In the genomic region with DNA sequence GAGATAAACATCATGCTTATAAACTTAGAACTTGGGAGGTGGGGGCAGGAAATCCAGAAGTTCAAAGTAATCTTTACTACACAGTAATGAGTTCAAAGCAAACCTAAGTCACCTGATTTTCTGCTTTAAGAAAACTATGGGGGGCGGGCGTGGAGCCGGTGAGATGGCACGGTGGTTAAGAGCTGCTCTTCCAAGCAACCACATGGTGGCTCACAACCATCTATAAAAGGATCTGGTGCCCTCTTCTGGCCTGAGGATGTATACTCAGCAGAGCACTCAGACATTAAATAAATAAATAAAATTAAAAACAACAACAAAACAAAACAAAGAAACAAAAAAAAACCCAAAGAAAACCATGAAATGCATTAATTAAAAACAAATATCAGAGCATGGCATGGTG, we compare ENCODE assay signal across 9 mouse cellular contexts. TPM values are rescaled to one million over a fixed set of nuclear protein-coding genes. Genes with fewer than 3 reads are reported as not detected.
DNase-seq lines count a peak whose midpoint lies in the region; ATAC-seq and TF ChIP-seq lines count a peak whose summit lies in the region.
"Had no signal": no experiment of that assay in that cellular context is flagged by ENCODE, and none has a peak within 500 bp of the region (broad histone marks: within the 10 kb centered on the region; RNA-seq: fewer than 3 reads in every experiment).

No protein-coding gene starts in this region.

- ATAC-seq in forebrain, embryonic 14.5 days: no peak
- no peak for ATAC-seq in lung, embryonic 14.5 days (ENCODE audit: insufficient read depth)
- ATAC-seq in hematopoietic stem cell, adult 5-6 weeks (replicated peaks in 1 of 2; ENCODE audit: insufficient read depth in 1 of 2, low FRiP score in 2 of 2, low TSS enrichment in 1 of 2, low read depth in 1 of 2, poor library complexity in 2 of 2, severe bottlenecking in 2 of 2): peak; percentile 60 to 69; a peak in 3 of 4 replicates
- ATAC-seq in midbrain, embryonic 16.5 days: no peak

- peak; percentile 45; the same call in 1 of the 2 replicates for TF ChIP-seq CTCF in lung, embryonic 14.5 days (IDR thresholded peaks at IDR 0.05; ENCODE audit: low read depth)
- TF ChIP-seq CTCF in lung, adult 2 months (IDR thresholded peaks at IDR 0.05; ENCODE audit: insufficient read depth, low read length): no peak
- TF ChIP-seq CTCF in bone marrow, adult 2 months (IDR thresholded peaks at IDR 0.05; ENCODE audit: control insufficient read depth, insufficient read depth, low read length): peak; percentile 17; the same call in 1 of the 2 replicates

- no peaks in the 10 kb centered on the region for H3K9me3 ChIP-seq in forebrain, embryonic 14.5 days (replicated peaks; ENCODE audit: control insufficient read depth, low read length)
- H3K9me3 ChIP-seq in forebrain, embryonic 10.5 days: no peaks in the 10 kb centered on the region
- no peaks in the 10 kb centered on the region for H3K9me3 ChIP-seq in lung, embryonic 14.5 days (ENCODE audit: low read depth, low read length)
- no peaks in the 10 kb centered on the region for H3K9me3 ChIP-seq in midbrain, embryonic 16.5 days (replicated peaks; ENCODE audit: control insufficient read depth, low read length, poor library complexity, severe bottlenecking)
- H3K9me3 ChIP-seq: midbrain, embryonic 12.5 days had no signal

- H3K4me2 ChIP-seq in forebrain, embryonic 14.5 days (ENCODE audit: low read length): no peak overlapping the region
- H3K4me2 ChIP-seq in lung, embryonic 14.5 days: no peak overlapping the region
- no peak overlapping the region for H3K4me2 ChIP-seq in midbrain, embryonic 16.5 days (ENCODE audit: low read length)
- H3K4me2 ChIP-seq: midbrain, embryonic 12.5 days had no signal

- H3K27ac ChIP-seq in forebrain, embryonic 14.5 days (ENCODE audit: low read depth, low read length): no peak overlapping the region
- H3K27ac ChIP-seq in forebrain, embryonic 10.5 days: no peak overlapping the region
- no peak overlapping the region for H3K27ac ChIP-seq in lung, embryonic 14.5 days (ENCODE audit: low read depth)
- no peak overlapping the region for H3K27ac ChIP-seq in bone marrow, adult 2 months (ENCODE audit: control insufficient read depth, insufficient read depth, low read depth, low read length, poor library complexity)
- H3K27ac ChIP-seq in midbrain, embryonic 16.5 days (ENCODE audit: low read length): no peak overlapping the region
- H3K27ac ChIP-seq: midbrain, embryonic 12.5 days had no signal

- peak; percentile 50 for DNase-seq in forebrain, embryonic 14.5 days (ENCODE audit: low spot score)
- DNase-seq in forebrain, embryonic 10.5 days (ENCODE audit: extremely low spot score, low spot score): no peak
- peak; percentile 52 for DNase-seq in lung, embryonic 14.5 days
- no peak for DNase-seq in lung, adult 2 months
- DNase-seq in thymus, postnatal 25 days: peak; percentile 39

- WGBS in forebrain, embryonic 14.5 days: 35% methylated on average over 4 of the region's 4 CpGs
- WGBS in forebrain, embryonic 10.5 days: 26% methylated on average over 4 of the region's 4 CpGs
- 26% methylated on average over 4 of the region's 4 CpGs for WGBS in lung, embryonic 14.5 days
- WGBS in lung, adult 2 months: 54% methylated on average over 4 of the region's 4 CpGs
- 10% methylated on average over 4 of the region's 4 CpGs for WGBS in bone marrow, adult 2 months
- WGBS in midbrain, embryonic 16.5 days: 36% methylated on average over 4 of the region's 4 CpGs

- H3K4me1 ChIP-seq in forebrain, embryonic 14.5 days (ENCODE audit: control insufficient read depth, insufficient read depth, low read length): no peaks in the 10 kb centered on the region
- H3K4me1 ChIP-seq in forebrain, embryonic 10.5 days: no peaks in the 10 kb centered on the region
- no peaks in the 10 kb centered on the region for H3K4me1 ChIP-seq in lung, embryonic 14.5 days (ENCODE audit: insufficient read depth)
- H3K4me1 ChIP-seq in lung, adult 2 months (ENCODE audit: control insufficient read depth, insufficient read depth, low read length): no peaks in the 10 kb centered on the region
- no peaks in the 10 kb centered on the region for H3K4me1 ChIP-seq in bone marrow, adult 2 months (ENCODE audit: control insufficient read depth, insufficient read depth, low read length)
- no peaks in the 10 kb centered on the region for H3K4me1 ChIP-seq in midbrain, embryonic 16.5 days (ENCODE audit: control insufficient read depth, insufficient read depth, low read length)
- H3K4me1 ChIP-seq: midbrain, embryonic 12.5 days had no signal

- no peak overlapping the region for H3K4me3 ChIP-seq in forebrain, embryonic 14.5 days (ENCODE audit: low read depth, low read length)
- no peak overlapping the region for H3K4me3 ChIP-seq in forebrain, embryonic 10.5 days
- H3K4me3 ChIP-seq in lung, embryonic 14.5 days (ENCODE audit: low read depth, low read length): no peak overlapping the region
- H3K4me3 ChIP-seq in lung, adult 2 months (replicated peaks; ENCODE audit: extremely low read depth, low read depth, low read length): no peak overlapping the region
- H3K4me3 ChIP-seq in bone marrow, adult 2 months (replicated peaks; ENCODE audit: control insufficient read depth, low read depth, low read length): no peak overlapping the region
- H3K4me3 ChIP-seq in midbrain, embryonic 16.5 days (ENCODE audit: low read depth, low read length): no peak overlapping the region
- H3K4me3 ChIP-seq: midbrain, embryonic 12.5 days had no signal

- H3K36me3 ChIP-seq in forebrain, embryonic 14.5 days (ENCODE audit: control insufficient read depth, insufficient read depth, low read length): no peaks in the 10 kb centered on the region
- no peaks in the 10 kb centered on the region for H3K36me3 ChIP-seq in forebrain, embryonic 10.5 days (replicated peaks)
- H3K36me3 ChIP-seq in lung, embryonic 14.5 days (ENCODE audit: insufficient read depth): no peaks in the 10 kb centered on the region
- H3K36me3 ChIP-seq in midbrain, embryonic 16.5 days (ENCODE audit: control insufficient read depth, insufficient read depth, low read length): no peaks in the 10 kb centered on the region
- H3K36me3 ChIP-seq: midbrain, embryonic 12.5 days had no signal

- no peak for TF ChIP-seq POLR2A in lung, adult 2 months (IDR thresholded peaks at IDR 0.05; ENCODE audit: borderline replicate concordance, extremely low read depth, low read depth, low read length)
- no peak for TF ChIP-seq POLR2A in bone marrow, adult 2 months (IDR thresholded peaks at IDR 0.05; ENCODE audit: borderline replicate concordance, control insufficient read depth, low read depth, low read length)

- H3K27me3 ChIP-seq in forebrain, embryonic 14.5 days (replicated peaks; ENCODE audit: control insufficient read depth, insufficient read depth, low read length): no peaks in the 10 kb centered on the region
- peaks cover 11% of the 10 kb centered on the region for H3K27me3 ChIP-seq in forebrain, embryonic 10.5 days (ENCODE audit: poor library complexity, severe bottlenecking)
- H3K27me3 ChIP-seq in lung, embryonic 14.5 days (ENCODE audit: insufficient read depth, low read length): peaks cover 4% of the 10 kb centered on the region; the same call in 1 of the 2 replicates
- H3K27me3 ChIP-seq in midbrain, embryonic 16.5 days (ENCODE audit: control insufficient read depth, insufficient read depth, low read depth, low read length): no peaks in the 10 kb centered on the region

- no peak overlapping the region for H3K9ac ChIP-seq in forebrain, embryonic 14.5 days (ENCODE audit: low read length)
- H3K9ac ChIP-seq in lung, embryonic 14.5 days: no peak overlapping the region
- H3K9ac ChIP-seq in midbrain, embryonic 16.5 days (ENCODE audit: low read depth, low read length): no peak overlapping the region
- H3K9ac ChIP-seq: midbrain, embryonic 12.5 days had no signal

RNA-seq across cellular contexts. Expression of gene Map7d2, which starts 5.1 kb away (rescaled TPM):
- 12.3 and 15.3 TPM in 2 replicates for polyA plus RNA-seq in forebrain, embryonic 14.5 days (2014; fragmentation: Nextera tagmentation; extraction: Ambion mirVana)
- polyA plus RNA-seq in forebrain, embryonic 10.5 days (2016; fragmentation: Nextera tagmentation; extraction: Ambion mirVana): 10.4 and 11.6 TPM in 2 replicates
- polyA plus RNA-seq in lung, embryonic 14.5 days (2014; fragmentation: Nextera tagmentation; extraction: Ambion mirVana): 1.5 and 1.8 TPM in 2 replicates
- 0.06 and 0.09 TPM in 2 replicates for polyA plus RNA-seq in lung, adult 2 months (2012; rRNA removed)
- 2.7 TPM in 1 of 2 replicates, not detected in the other for polyA plus RNA-seq in bone marrow, adult 2 months (2011; ENCODE audit: insufficient read depth, insufficient read length, low replicate concordance, missing spikeins)
- 0.50 and 4.1 TPM in 2 replicates for total RNA-seq in hematopoietic stem cell, adult 5-6 weeks (2017)
- polyA plus RNA-seq in midbrain, embryonic 16.5 days (2015; fragmentation: Nextera tagmentation; extraction: Ambion mirVana): 42.8 and 44.8 TPM in 2 replicates

RNA-seq across cellular contexts. Expression of gene Eif1ax, which starts 37.3 kb away (rescaled TPM):
- 114 and 123 TPM in 2 replicates for polyA plus RNA-seq in forebrain, embryonic 14.5 days (2014; fragmentation: Nextera tagmentation; extraction: Ambion mirVana)
- polyA plus RNA-seq in forebrain, embryonic 10.5 days (2016; fragmentation: Nextera tagmentation; extraction: Ambion mirVana): 178 and 189 TPM in 2 replicates
- polyA plus RNA-seq in lung, embryonic 14.5 days (2014; fragmentation: Nextera tagmentation; extraction: Ambion mirVana): 145 and 149 TPM in 2 replicates
- 36.8 and 77.7 TPM in 2 replicates for polyA plus RNA-seq in lung, adult 2 months (2012; rRNA removed)
- 23.6 and 28.5 TPM in 2 replicates for polyA plus RNA-seq in bone marrow, adult 2 months (2011; ENCODE audit: insufficient read depth, insufficient read length, low replicate concordance, missing spikeins)
- total RNA-seq in hematopoietic stem cell, adult 5-6 weeks (2017): 60.3 and 75.3 TPM in 2 replicates
- polyA plus RNA-seq in midbrain, embryonic 16.5 days (2015; fragmentation: Nextera tagmentation; extraction: Ambion mirVana): 91.2 and 97.3 TPM in 2 replicates

Comparison
In these comparisons a context has a peak if more than half of its experiments do, and no peak if none do; other contexts are left out.
1. DNase-seq: peak in forebrain, embryonic 14.5 days (single experiment), lung, embryonic 14.5 days (single experiment) and thymus, postnatal 25 days (single experiment); none in forebrain, embryonic 10.5 days (single experiment) and lung, adult 2 months (single experiment).
2. ATAC-seq: peak in hematopoietic stem cell, adult 5-6 weeks (2 of 2); none in forebrain, embryonic 14.5 days (single experiment), lung, embryonic 14.5 days (single experiment) and midbrain, embryonic 16.5 days (single experiment).